Mouse (Mus musculus) liver, embryonic 13.5 days (tissue): ENCODE data around the gene Gm21317. TPM values are rescaled to one million over a fixed set of nuclear protein-coding genes. Genes with fewer than 3 reads are reported as not detected.
"Not testable (repeated sequence)": the region's sequence is repeated elsewhere in the genome, so short reads cannot be mapped to it uniquely, and the experiment has no call there.

ENCODE experiments used
- ATAC-seq: fragments of 200-750 bp; cut with Nextera tagmentation; 2 replicates; pipeline ENCODE4 v1.8.0; 2017; ENCODE audit warnings: low read depth, mild to moderate bottlenecking, moderate number of reproducible peaks, moderate library complexity
- DNase-seq: peaks from one replicate; pipeline ENCODE4 v3.0.0; 2022
- H3K27ac ChIP-seq: fragments of 300-500 bp; sonication (generic); 2 replicates; pipeline ENCODE4 v1.5.1; 2015; ENCODE audit warnings: moderate library complexity, mild to moderate bottlenecking, inconsistent platforms
- H3K27me3 ChIP-seq: fragments of 300-500 bp; sonication (generic); 2 replicates; pipeline ENCODE4 v1.6.1; 2015; ENCODE audit warnings: mild to moderate bottlenecking, inconsistent platforms
- H3K36me3 ChIP-seq: fragments of 300-500 bp; sonication (generic); 2 replicates; pipeline ENCODE4 v1.6.1; 2015; ENCODE audit warnings: mild to moderate bottlenecking, inconsistent platforms
- H3K4me1 ChIP-seq: fragments of 300-500 bp; sonication (generic); replicated peaks from 2 replicates; pipeline ENCODE4 v1.6.1; 2015; ENCODE audit warnings: inconsistent platforms
- H3K4me2 ChIP-seq: fragments of 300-500 bp; sonication (generic); 2 replicates; pipeline ENCODE4 v1.6.1; 2015; ENCODE audit warnings: inconsistent platforms, mild to moderate bottlenecking, moderate library complexity
- H3K4me3 ChIP-seq: fragments of 300-500 bp; sonication (generic); replicated peaks from 2 replicates; pipeline ENCODE4 v1.5.1; 2015; ENCODE audit warnings: mild to moderate bottlenecking, inconsistent platforms
- H3K9ac ChIP-seq: fragments of 300-500 bp; sonication (generic); 2 replicates; pipeline ENCODE4 v1.6.1; 2015; ENCODE audit warnings: mild to moderate bottlenecking, inconsistent platforms
- H3K9me3 ChIP-seq: fragments of 300-500 bp; sonication (generic); replicated peaks from 2 replicates; pipeline ENCODE4 v1.6.1; 2016; ENCODE audit warnings: inconsistent platforms
- WGBS: fragments of 180-500 bp; shearing (Covaris S2); methylation state at CpG from one replicate; pipeline ENCODE4 v1.1.7; 2015; ENCODE audit not compliant: insufficient replicate concordance; 5-methylcytosine and 5-hydroxymethylcytosine counted together
- polyA plus RNA-seq: library from polyadenylated mRNA; unstranded; fragments of >200 nt; fragmentation: Nextera tagmentation; extraction: Ambion mirVana; gene quantifications from 2 replicates; pipeline ENCODE4 v1.2.1, GENCODE M21; 2015

The Gm21317 gene
- not detected in 2 replicates for polyA plus RNA-seq

GRCm38 (mm10) chrY:82224927-82225326 lies at the start of gene Gm21317:
Gm21317 (plus strand) TSS chrY:82225227.
- H3K4me1 ChIP-seq, H3K4me3 ChIP-seq, H3K9ac ChIP-seq, H3K27me3 ChIP-seq, DNase-seq, H3K36me3 ChIP-seq, ATAC-seq, H3K27ac ChIP-seq, H3K4me2 ChIP-seq, H3K9me3 ChIP-seq: not testable (repeated sequence)
- WGBS, result no CpG with 5 or more reads among the region's 6 CpGs
